Mouse (Mus musculus) CH12.LX (cell line): ENCODE measurements around the gene Slc9a8. TPM values are rescaled to one million over a fixed set of nuclear protein-coding genes. Genes with fewer than 3 reads are reported as not detected.

Experiments
- DNase-seq: peaks from one replicate; pipeline ENCODE4 v3.0.0-alpha.2; 2013; ENCODE audit errors: extremely low read depth
- H3K27ac ChIP-seq: 2 replicates; pipeline ENCODE4 v1.5.1; 2012; ENCODE audit warnings: low read depth, mild to moderate bottlenecking, control low read depth, moderate library complexity; ENCODE audit not compliant: insufficient read depth
- H3K27me3 ChIP-seq: replicated peaks from 2 replicates; pipeline ENCODE3; 2012; ENCODE audit warnings: inconsistent platforms
- H3K36me3 ChIP-seq, 2 experiments: replicated peaks in 1 of 2; 2 replicates each; pipeline versions ENCODE3 to v1.6.1; 2012; ENCODE audit warnings: inconsistent platforms in 1 of 2, low read length in 1 of 2, mild to moderate bottlenecking in 1 of 2, mixed read lengths in 1 of 2, moderate library complexity in 1 of 2; ENCODE audit not compliant: control insufficient read depth in 1 of 2, insufficient read depth in 1 of 2
- H3K4me1 ChIP-seq, 2 experiments: 2 replicates each; pipeline ENCODE4 v1.6.1; 2012; ENCODE audit warnings: inconsistent platforms in 1 of 2, moderate library complexity in 1 of 2; ENCODE audit not compliant: insufficient read depth in 2 of 2, control insufficient read depth in 1 of 2
- H3K4me2 ChIP-seq: 2 replicates; pipeline ENCODE4 v1.6.1; 2012; ENCODE audit warnings: low read depth, mild to moderate bottlenecking, control low read depth; ENCODE audit not compliant: poor library complexity, insufficient read depth, severe bottlenecking
- H3K4me3 ChIP-seq, 3 experiments: fragments of 150-350 bp in 1 of 3; sonication (generic) in 1 of 3; replicated peaks in 1 of 3; 2 replicates each; pipeline versions ENCODE3 to v1.5.1; 2011 to 2012; ENCODE audit warnings: low read depth in 2 of 3, low read length in 2 of 3, mild to moderate bottlenecking in 2 of 3, moderate library complexity in 2 of 3, control low read depth in 1 of 3, improper control_type of control experiment in 1 of 3, inconsistent platforms in 1 of 3, mixed read lengths in 1 of 3; ENCODE audit not compliant: poor library complexity in 1 of 3
- H3K79me2 ChIP-seq: replicated peaks from 2 replicates; pipeline ENCODE4 v1.6.1; 2012; ENCODE audit warnings: mild to moderate bottlenecking, moderate library complexity; ENCODE audit not compliant: control insufficient read depth, poor library complexity, insufficient read depth, severe bottlenecking; ENCODE audit errors: extremely low read depth
- H3K9ac ChIP-seq: 2 replicates; pipeline ENCODE4 v1.6.1; 2012; ENCODE audit warnings: low read depth, mild to moderate bottlenecking, control low read depth, moderate library complexity; ENCODE audit not compliant: insufficient read depth
- H3K9me3 ChIP-seq: replicated peaks from 2 replicates; pipeline ENCODE3; 2012; ENCODE audit warnings: low read length, inconsistent platforms, mixed read lengths
- BHLHE40 ChIP-seq: IDR thresholded peaks from 2 replicates; pipeline ENCODE4 v1.6.1; 2011; ENCODE audit warnings: mild to moderate bottlenecking, low read depth, low read length, improper control_type of control experiment
- E2F4 ChIP-seq: IDR thresholded peaks from 2 replicates; pipeline ENCODE4 v1.6.1; 2011; ENCODE audit warnings: low read depth, low read length, improper control_type of control experiment; ENCODE audit not compliant: insufficient replicate concordance
- ELF1 ChIP-seq: IDR thresholded peaks from 2 replicates; pipeline ENCODE4 v1.6.1; 2014; ENCODE audit warnings: low read depth, mild to moderate bottlenecking, inconsistent platforms, low read length, improper control_type of control experiment
- ETS1 ChIP-seq: conservative IDR thresholded peaks from 2 replicates; pipeline ENCODE4 v1.6.1; 2012; ENCODE audit warnings: low read depth, mild to moderate bottlenecking, inconsistent platforms, low read length, improper control_type of control experiment, moderate library complexity
- GABPA ChIP-seq: IDR thresholded peaks from 2 replicates; pipeline ENCODE4 v1.6.1; 2012; ENCODE audit warnings: low read depth, low read length, improper control_type of control experiment, inconsistent platforms; ENCODE audit not compliant: insufficient replicate concordance
- HCFC1 ChIP-seq: IDR thresholded peaks from 2 replicates; pipeline ENCODE4 v1.6.1; 2012; ENCODE audit warnings: low read depth, mild to moderate bottlenecking, inconsistent platforms, low read length, improper control_type of control experiment
- JUN ChIP-seq: IDR thresholded peaks from 2 replicates; pipeline ENCODE4 v1.6.1; 2011; ENCODE audit warnings: low read depth, mild to moderate bottlenecking, low read length, improper control_type of control experiment, moderate library complexity; ENCODE audit not compliant: insufficient read depth
- KAT2A ChIP-seq: IDR thresholded peaks from 2 replicates; pipeline ENCODE4 v1.6.1; 2012; ENCODE audit warnings: low read length, improper control_type of control experiment, inconsistent platforms; ENCODE audit not compliant: insufficient replicate concordance
- MAFK ChIP-seq: IDR thresholded peaks from 2 replicates; pipeline ENCODE4 v1.6.1; 2011; ENCODE audit warnings: low read length, improper control_type of control experiment; ENCODE audit not compliant: insufficient replicate concordance
- MAZ ChIP-seq: IDR thresholded peaks from 2 replicates; pipeline ENCODE4 v1.6.1; 2012; ENCODE audit warnings: low read depth, mild to moderate bottlenecking, inconsistent platforms, low read length, improper control_type of control experiment, moderate library complexity
- MYC ChIP-seq: IDR thresholded peaks from 2 replicates; pipeline ENCODE4 v1.6.1; 2011; ENCODE audit warnings: low read depth, mild to moderate bottlenecking, improper control_type of control experiment, low read length
- NELFE ChIP-seq: IDR thresholded peaks from 2 replicates; pipeline ENCODE4 v1.6.1; 2011; ENCODE audit warnings: low read depth, low read length, improper control_type of control experiment
- NRF1 ChIP-seq: IDR thresholded peaks from 2 replicates; pipeline ENCODE4 v1.6.1; 2014; ENCODE audit warnings: low read depth, mild to moderate bottlenecking, inconsistent platforms, low read length, improper control_type of control experiment, moderate library complexity
- PAX5 ChIP-seq: IDR thresholded peaks from 2 replicates; pipeline ENCODE4 v1.6.1; 2012; ENCODE audit warnings: low read length, inconsistent platforms, mixed read lengths
- POLR2A ChIP-seq: IDR thresholded peaks from 2 replicates; pipeline ENCODE4 v1.6.1; 2011; ENCODE audit warnings: low read depth, mild to moderate bottlenecking, improper control_type of control experiment, low read length
- POLR2AphosphoS2 ChIP-seq: IDR thresholded peaks from 2 replicates; pipeline ENCODE4 v1.6.1; 2011; ENCODE audit warnings: low read depth, low read length, improper control_type of control experiment
- RAD21 ChIP-seq: IDR thresholded peaks from 2 replicates; pipeline ENCODE4 v1.6.1; 2011; ENCODE audit warnings: low read depth, mild to moderate bottlenecking, low read length, improper control_type of control experiment, moderate library complexity
- RCOR1 ChIP-seq: conservative IDR thresholded peaks from 2 replicates; pipeline ENCODE4 v1.6.1; 2012; ENCODE audit warnings: low read depth, mild to moderate bottlenecking, inconsistent platforms, low read length, improper control_type of control experiment
- SIN3A ChIP-seq: IDR thresholded peaks from 2 replicates; pipeline ENCODE4 v1.6.1; 2012; ENCODE audit warnings: low read length, improper control_type of control experiment, inconsistent platforms
- TBP ChIP-seq: conservative IDR thresholded peaks from 2 replicates; pipeline ENCODE4 v1.6.1; 2011; ENCODE audit warnings: low read depth, low read length, improper control_type of control experiment
- USF2 ChIP-seq: conservative IDR thresholded peaks from 2 replicates; pipeline ENCODE4 v1.6.1; 2011; ENCODE audit warnings: low read depth, low read length, improper control_type of control experiment
- ZC3H11A ChIP-seq: IDR thresholded peaks from 2 replicates; pipeline ENCODE4 v1.6.1; 2012; ENCODE audit warnings: low read depth, mild to moderate bottlenecking, inconsistent platforms, low read length, improper control_type of control experiment
- dilution Hi-C: fragments of 300-500 bp; cut with MboI; formaldehyde crosslinking; loops from 2 replicates; pipeline ENCODE4 v1.14.3; 2020; ENCODE audit warnings: low sequenced_read_pairs; ENCODE audit not compliant: extremely low pct_unique_long_range_greater_than_20kb, extremely low pct_ligation_motif_present
- in situ Hi-C: fragments of 300-500 bp; cut with MboI; formaldehyde crosslinking; loops from 3 replicates; pipeline ENCODE4 v1.14.3; 2019; ENCODE audit warnings: low sequenced_read_pairs, low pct_ligation_motif_present, low pct_unique_long_range_greater_than_20kb, mixed read lengths
- polyA plus RNA-seq: library from polyadenylated mRNA; unstranded; fragments of >175 nt; gene quantifications from 2 replicates; pipeline ENCODE4 v1.2.1, GENCODE M21; 2012; ENCODE audit warnings: low read depth; ENCODE audit not compliant: insufficient read length
- total RNA-seq, 2 experiments: library from RNA; depleted of rRNA; stranded (reverse); fragments of 300-350 nt in 1 of 2; fragments of >200 nt in 1 of 2; gene quantifications; 2 replicates each; pipeline ENCODE4 v1.2.3; 2012 to 2014

Slc9a8 gene
- total and polyA plus RNA-seq, 3 experiments: 14.5 to 26.0 (median 25.0) TPM

GRCm38 (mm10) chr2:167376160-167376564, 45.4 kb upstream of the Slc9a8 start (continued):
- TF ChIP-seq MAZ: peak; percentile 66
- no peak for TF ChIP-seq E2F4
- TF ChIP-seq ELF1: peak; percentile 48; the same call in 1 of the 2 replicates
- no peak; the same call in none of the 2 replicates for TF ChIP-seq RAD21
- TF ChIP-seq MAFK: no peak
- peak; percentile 80 for TF ChIP-seq HCFC1
- peak; percentile 58; the same call in 1 of the 2 replicates for TF ChIP-seq SIN3A
- peak; percentile 93 for TF ChIP-seq ETS1

- Histone ChIP-seq H3K4me3 (no peak overlapping the region), H3K27ac (no peak overlapping the region), H3K9ac (no peak overlapping the region), H3K79me2 (no peaks in the 10 kb centered on the region), H3K4me1 (peaks cover 52 to 86% of the 10 kb centered on the region in 2 experiments), H3K4me2 (no peak overlapping the region), H3K36me3 (peaks cover 0 to 27% of the 10 kb centered on the region in 2 experiments), H3K9me3 (no peaks in the 10 kb centered on the region), H3K27me3 (no peaks in the 10 kb centered on the region)
- TF ChIP-seq TBP: no peak
- TF ChIP-seq GABPA: no peak
- TF ChIP-seq NRF1: no peak
- TF ChIP-seq E2F4: no peak
- no peak for TF ChIP-seq RCOR1
- no peak for TF ChIP-seq POLR2AphosphoS2
- TF ChIP-seq SIN3A: no peak
- no peak for TF ChIP-seq MYC
- no peak for TF ChIP-seq POLR2A
- TF ChIP-seq BHLHE40: no peak
- no peak for TF ChIP-seq USF2
- TF ChIP-seq KAT2A: no peak
- TF ChIP-seq NELFE: no peak
- no peak for TF ChIP-seq ZC3H11A
- no peak for TF ChIP-seq RAD21
- no peak for TF ChIP-seq MAZ
- TF ChIP-seq ETS1: no peak
- TF ChIP-seq JUN: no peak
- no peak for TF ChIP-seq PAX5
- in situ Hi-C loops: no loop called here
- dilution Hi-C loops: no loop called here
- no peak for DNase-seq
Observed at GRCm38 (mm10) chr2:167377697-167378096, 43.8 kb upstream of the Slc9a8 start.
